Mouse (Mus musculus) spleen, adult 2 months (tissue): ENCODE data around the gene Rhbdl1. TPM values are rescaled to one million over a fixed set of nuclear protein-coding genes. Genes with fewer than 3 reads are reported as not detected.

Experiments
- DNase-seq, 2 experiments: peaks; one replicate each; pipeline versions ENCODE4 v3.0.0 to v3.0.0-alpha.2; 2012 to 2021; ENCODE audit warnings: low spot score in 2 of 2, low read depth in 1 of 2
- H3K27ac ChIP-seq: fragments of 200-500 bp; 2 replicates; pipeline ENCODE4 v1.5.1; 2012; ENCODE audit warnings: low read length, inconsistent platforms; ENCODE audit not compliant: insufficient read depth
- H3K27me3 ChIP-seq: fragments of 200-500 bp; 2 replicates; pipeline ENCODE4 v1.6.1; 2012; ENCODE audit warnings: mild to moderate bottlenecking, moderate library complexity, low read length, inconsistent platforms; ENCODE audit not compliant: control insufficient read depth, insufficient read depth
- H3K36me3 ChIP-seq: fragments of 200-500 bp; 2 replicates; pipeline ENCODE4 v1.6.1; 2012; ENCODE audit warnings: mild to moderate bottlenecking, low read length, inconsistent platforms; ENCODE audit not compliant: control insufficient read depth, insufficient read depth
- H3K4me1 ChIP-seq: fragments of 200-500 bp; 2 replicates; pipeline ENCODE4 v1.6.1; 2011; ENCODE audit warnings: inconsistent platforms; ENCODE audit not compliant: control insufficient read depth, insufficient read depth, insufficient read length
- H3K4me3 ChIP-seq: fragments of 200-500 bp; 2 replicates; pipeline ENCODE4 v1.5.1; 2011; ENCODE audit warnings: mild to moderate bottlenecking, inconsistent platforms; ENCODE audit not compliant: insufficient read depth, insufficient read length; ENCODE audit errors: extremely low read depth
- CTCF ChIP-seq: fragments of 200-500 bp; IDR thresholded peaks from 2 replicates; pipeline ENCODE4 v1.5.1; 2011; ENCODE audit warnings: mild to moderate bottlenecking, inconsistent platforms; ENCODE audit not compliant: insufficient read depth, insufficient read length, insufficient replicate concordance; ENCODE audit errors: extremely low read depth
- POLR2A ChIP-seq: fragments of 200-500 bp; IDR thresholded peaks from 2 replicates; pipeline ENCODE4 v1.6.1; 2011; ENCODE audit warnings: low read depth, low read length, inconsistent platforms
- WGBS: fragments of 180-500 bp; shearing (Covaris S2); methylation state at CpG from one replicate; pipeline ENCODE4 v1.1.7; 2018; 5-methylcytosine and 5-hydroxymethylcytosine counted together
- polyA plus RNA-seq: library from polyadenylated mRNA; depleted of rRNA; stranded (reverse); fragments of >200 nt; gene quantifications from 2 replicates; pipeline ENCODE4 v1.2.3, GENCODE M21; 2012; rRNA removed

The Rhbdl1 gene
- 5.5 and 7.3 TPM in 2 replicates for polyA plus RNA-seq

DNA sequence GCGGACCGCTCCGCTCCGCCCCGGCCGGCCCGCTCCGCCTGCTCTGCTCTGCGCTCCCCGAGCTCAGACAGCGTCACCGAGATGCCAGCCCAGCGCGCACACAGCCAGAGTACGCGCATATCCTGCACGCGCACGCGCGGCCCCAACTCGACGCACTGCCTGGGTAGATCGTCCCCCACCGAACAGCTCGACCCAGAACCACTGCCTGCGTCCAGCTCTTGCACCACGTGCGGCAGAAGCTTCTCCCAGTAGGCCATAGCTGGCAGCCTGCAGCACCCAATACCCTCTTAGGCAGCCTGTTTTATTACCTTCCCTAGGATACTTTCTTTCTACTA, at the start of gene Rhbdl1:
Rhbdl1 (minus strand) TSS at position 220 of the 335 bp plus-strand sequence.
- peaks cover 11% of the 10 kb centered on the region for H3K4me1 ChIP-seq
- H3K4me3 ChIP-seq: no peak within 1 kb of the TSS; the same call in 1 of the 2 replicates
- H3K27me3 ChIP-seq: no peaks in the 10 kb centered on the region
- DNase-seq: no peak
- H3K36me3 ChIP-seq: peaks cover 27% of the 10 kb centered on the region
- no peak within 1 kb of the TSS for H3K27ac ChIP-seq
- 14% methylated on average over 29 of the region's 29 CpGs for WGBS
- TF ChIP-seq POLR2A (no peak), CTCF (no peak)

DNA sequence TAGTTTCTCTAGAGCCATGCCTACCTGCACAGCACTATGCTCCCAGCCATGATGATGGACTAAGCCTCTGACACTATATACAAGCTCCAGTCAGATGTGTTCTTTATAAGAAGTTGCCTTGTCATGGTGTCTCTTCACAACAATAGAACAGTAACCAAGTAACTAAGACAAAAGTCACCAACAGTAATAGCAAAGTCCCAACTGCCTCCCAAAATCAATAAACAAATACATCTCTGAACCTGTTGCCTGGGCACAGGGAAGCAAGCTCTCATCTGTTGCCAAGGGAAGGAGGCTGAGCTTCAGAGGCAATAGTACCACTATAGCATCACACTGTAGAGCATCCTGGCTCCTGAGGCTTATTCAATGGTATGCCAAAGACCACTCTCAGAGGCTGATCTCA, 49.7 kb upstream of the Rhbdl1 start:
- H3K27ac ChIP-seq: no peak overlapping the region

DNA sequence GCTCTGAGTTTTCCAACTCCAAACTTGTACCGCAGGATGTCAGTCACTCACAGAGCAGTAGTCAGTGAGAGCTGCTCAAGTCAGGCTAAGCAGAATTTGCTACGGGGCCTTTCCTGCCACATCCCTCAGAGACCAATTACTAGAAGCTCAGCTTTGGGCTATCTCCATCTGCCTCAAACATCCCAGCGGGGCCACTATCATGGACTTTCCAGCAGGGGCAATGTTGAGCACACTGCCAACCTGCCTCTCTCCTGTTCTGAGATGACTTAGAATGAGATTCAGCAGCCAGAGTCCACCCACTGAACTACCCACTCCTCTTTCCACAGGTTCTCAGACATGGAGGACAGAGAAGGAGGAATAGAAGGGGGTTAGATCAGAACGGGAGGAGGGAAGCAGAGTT, 48.5 kb upstream of the Rhbdl1 start:
- Histone ChIP-seq H3K36me3 (peaks cover 23% of the 10 kb centered on the region), H3K27me3 (no peaks in the 10 kb centered on the region), H3K4me3 (no peak overlapping the region), H3K4me1 (no peaks in the 10 kb centered on the region), H3K27ac (no peak overlapping the region)
- WGBS: 61% methylated on average over 4 of the region's 4 CpGs
- no peak for DNase-seq
- TF ChIP-seq CTCF: peak; percentile 26; the same call in 1 of the 2 replicates
- no peak for TF ChIP-seq POLR2A

More for the DNA sequence above, 49.7 kb upstream of the Rhbdl1 start:
- no peaks in the 10 kb centered on the region for H3K27me3 ChIP-seq
- no peak overlapping the region for H3K4me3 ChIP-seq
- no peaks in the 10 kb centered on the region for H3K4me1 ChIP-seq
- no peak for DNase-seq
- TF ChIP-seq POLR2A: no peak
- H3K36me3 ChIP-seq: peaks cover 23% of the 10 kb centered on the region

DNA sequence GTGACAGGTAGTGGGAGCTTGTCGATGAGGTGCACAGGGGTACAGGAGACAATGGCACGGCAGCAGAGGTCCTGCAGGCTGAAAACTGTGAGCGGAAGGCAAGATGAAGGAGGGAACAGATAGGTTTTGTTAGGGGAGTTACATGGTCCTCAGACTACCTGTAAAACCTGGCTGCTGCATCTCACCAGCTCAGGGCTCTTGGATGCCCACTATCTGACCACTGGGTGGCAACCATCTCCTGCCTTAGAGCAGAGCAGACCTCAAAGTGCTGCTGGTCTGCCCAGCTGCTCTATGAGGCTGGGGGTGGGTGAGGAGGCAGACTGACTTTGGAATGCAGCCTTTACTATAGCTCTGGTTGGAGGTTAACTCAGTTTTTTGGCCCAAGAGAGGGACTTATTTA, 46.7 kb upstream of the Rhbdl1 start:
- Histone ChIP-seq H3K27ac (no peak overlapping the region), H3K36me3 (peaks cover 19% of the 10 kb centered on the region), H3K27me3 (no peaks in the 10 kb centered on the region), H3K4me3 (no peak overlapping the region), H3K4me1 (no peaks in the 10 kb centered on the region)
- TF ChIP-seq CTCF (no peak), POLR2A (no peak)
- DNase-seq: no peak
- 92% methylated on average over 3 of the region's 3 CpGs for WGBS

DNA sequence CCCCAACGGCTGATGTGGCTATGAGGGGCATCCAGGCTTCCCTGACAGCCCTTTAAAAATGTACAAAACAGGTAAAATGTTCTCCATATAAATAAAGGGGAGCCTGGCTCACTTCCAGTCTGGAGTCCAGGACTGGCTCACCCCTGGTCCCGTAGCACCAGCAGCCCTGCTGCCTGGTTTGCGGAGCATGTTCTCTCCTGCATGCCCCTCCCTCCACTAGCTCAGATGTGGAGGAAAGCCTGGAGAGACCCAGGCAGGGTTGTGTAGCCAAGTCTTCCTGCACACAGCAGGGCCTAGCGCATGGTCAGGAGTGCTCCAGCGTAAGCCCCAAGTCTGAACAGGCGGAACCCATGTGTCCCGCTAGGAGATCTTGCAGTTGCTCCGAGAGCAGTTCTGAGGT, 46.2 kb upstream of the Rhbdl1 start:
- no peaks in the 10 kb centered on the region for H3K4me1 ChIP-seq
- no peak overlapping the region for H3K27ac ChIP-seq
- TF ChIP-seq CTCF: no peak
- TF ChIP-seq POLR2A: no peak
- WGBS: 97% methylated on average over 8 of the region's 8 CpGs
- H3K27me3 ChIP-seq: no peaks in the 10 kb centered on the region
- peaks cover 20% of the 10 kb centered on the region for H3K36me3 ChIP-seq
- no peak for DNase-seq
- no peak overlapping the region for H3K4me3 ChIP-seq

DNA sequence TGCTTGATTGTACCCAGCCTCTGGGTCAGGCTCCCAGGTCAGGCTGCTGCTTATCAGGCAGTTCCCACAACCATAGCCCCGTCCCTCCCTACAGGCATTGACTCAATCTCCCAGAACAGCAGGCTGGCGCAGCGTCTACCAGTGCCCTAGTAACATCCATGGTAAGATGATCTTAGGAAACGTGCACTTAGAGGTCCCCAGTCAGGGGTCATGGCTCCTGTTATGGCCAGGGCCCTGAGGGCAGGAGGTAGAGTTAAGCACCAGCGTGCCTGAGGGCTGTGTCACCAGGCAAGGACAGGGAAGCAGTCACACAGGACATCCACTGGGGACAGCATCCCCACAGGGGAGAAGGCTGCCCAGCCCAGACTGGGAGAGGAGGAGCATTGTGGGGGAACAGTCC, 45.2 kb upstream of the Rhbdl1 start:
- no peak for TF ChIP-seq POLR2A
- no peak for TF ChIP-seq CTCF
- WGBS: 77% methylated on average over 5 of the region's 5 CpGs
- Histone ChIP-seq H3K4me1 (no peaks in the 10 kb centered on the region), H3K27me3 (no peaks in the 10 kb centered on the region), H3K27ac (no peak overlapping the region), H3K36me3 (peaks cover 21% of the 10 kb centered on the region), H3K4me3 (no peak overlapping the region)
- no peak for DNase-seq

DNA sequence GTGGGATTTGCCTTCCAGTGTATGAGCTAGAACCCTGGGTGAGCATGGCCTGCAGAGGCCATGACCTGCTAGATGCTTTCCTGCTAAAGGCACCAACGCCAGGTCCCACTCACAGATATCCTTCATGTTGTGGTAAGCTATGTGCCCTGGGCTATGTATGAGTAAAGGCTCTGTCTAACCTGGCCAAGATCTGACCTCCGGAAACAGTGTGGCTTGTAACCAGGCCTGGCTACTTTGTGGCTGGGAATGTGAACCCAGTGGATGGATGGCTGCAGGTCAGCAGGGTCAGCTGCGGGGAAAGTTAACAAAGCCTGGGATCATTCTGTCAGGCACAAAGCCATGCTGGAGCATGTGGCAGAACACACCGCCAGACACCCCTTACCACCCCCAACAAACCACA, 44.6 kb upstream of the Rhbdl1 start:
- 90% methylated on average over 4 of the region's 4 CpGs for WGBS
- no peaks in the 10 kb centered on the region for H3K27me3 ChIP-seq

More for the DNA sequence above, 44.6 kb upstream of the Rhbdl1 start:
- Histone ChIP-seq H3K27ac (no peak overlapping the region), H3K4me3 (no peak overlapping the region), H3K4me1 (no peaks in the 10 kb centered on the region; the same call in 1 of the 2 replicates), H3K36me3 (peaks cover 21% of the 10 kb centered on the region)
- DNase-seq: no peak
- TF ChIP-seq CTCF (no peak), POLR2A (no peak)
